Mouse (Mus musculus): Measurements from ENCODE around the gene Zmynd8.

DNA sequence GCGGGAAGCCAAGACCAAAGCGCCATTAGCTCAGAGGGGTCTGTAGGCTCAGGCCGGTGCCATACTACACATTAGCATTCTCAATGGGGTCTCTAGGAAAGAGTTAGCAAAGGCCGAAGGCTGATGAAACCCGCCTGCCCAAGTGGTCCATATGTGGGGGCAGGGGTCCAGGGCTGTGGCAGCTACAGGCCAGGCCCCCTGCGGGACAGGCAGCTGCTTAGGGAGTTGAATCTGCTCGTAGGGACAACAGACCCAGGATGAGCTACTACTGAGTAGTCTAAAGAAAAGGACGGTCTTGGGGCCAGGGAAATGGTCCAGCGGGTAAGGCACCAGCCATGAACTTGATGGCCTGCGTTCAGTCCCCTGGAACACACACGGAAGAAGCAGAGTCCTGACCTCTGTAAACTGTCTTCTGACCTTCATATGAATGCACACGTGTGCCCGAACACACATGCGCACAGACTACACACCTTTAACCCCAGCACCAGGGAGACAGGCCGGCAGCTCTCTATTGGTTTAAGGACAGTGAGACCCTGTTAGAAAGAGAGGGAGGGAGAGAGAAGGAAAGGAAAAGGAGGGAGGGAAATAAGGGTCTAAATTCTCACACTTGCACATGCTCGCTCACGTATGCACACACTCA is 73.4 kb downstream of the Zmynd8 start:
- no peak for TF ChIP-seq CTCF (IDR thresholded peaks at IDR 0.05 in 2 of 3, conservative IDR thresholded peaks at IDR 0.05 in 1 of 3; ENCODE audit: control insufficient read depth in 1 of 3, insufficient read depth in 1 of 3, low read depth in 2 of 3, low read length in 3 of 3, poor library complexity in 1 of 3, severe bottlenecking in 1 of 3)
- no peak for TF ChIP-seq POLR2A (IDR thresholded peaks at IDR 0.05; ENCODE audit: control insufficient read depth in 1 of 2, insufficient read depth in 1 of 2, low read depth in 1 of 2, low read length in 2 of 2, poor library complexity in 1 of 2)

All from MEL (cell line).